Mouse (Mus musculus): Measurements from ENCODE around the gene Scaf11. TPM values are rescaled to one million over a fixed set of nuclear protein-coding genes. Genes with fewer than 3 reads are reported as not detected.
A peak's percentile ranks its signal among the peaks of the same experiment; 100 is the strongest.

Gene Scaf11
- polyA plus RNA-seq, 1 experiment from 2014 or later = 84.6 TPM

GRCm38 (mm10) chr15:96407151-96407550 is 53.5 kb downstream of the Scaf11 start:
- 75% methylated on average over 2 of the region's 2 CpGs for WGBS
- Histone ChIP-seq H3K27ac (ENCODE audit: low read length) (no peak overlapping the region), H3K9me3 (ENCODE audit: low read length) (no peaks in the 10 kb centered on the region), H3K4me2 (replicated peaks; ENCODE audit: low read depth, low read length) (no peak overlapping the region), H3K36me3 (ENCODE audit: insufficient read depth, low read length) (peaks cover 32% of the 10 kb centered on the region; the same call in 1 of the 2 replicates), H3K4me1 (ENCODE audit: insufficient read depth, low read length) (no peaks in the 10 kb centered on the region), H3K4me3 (ENCODE audit: low read length) (no peak overlapping the region), H3K9ac (replicated peaks; ENCODE audit: low read length) (no peak overlapping the region), H3K27me3 (ENCODE audit: insufficient read depth, low read length) (no peaks in the 10 kb centered on the region)
- ATAC-seq (ENCODE audit: low FRiP score, low TSS enrichment) = no peak

GRCm38 (mm10) chr15:96406253-96406652 is 54.4 kb downstream of the Scaf11 start:
- Histone ChIP-seq H3K4me3 (ENCODE audit: low read length) (no peak overlapping the region), H3K27me3 (ENCODE audit: insufficient read depth, low read length) (no peaks in the 10 kb centered on the region), H3K27ac (ENCODE audit: low read length) (no peak overlapping the region), H3K4me2 (replicated peaks; ENCODE audit: low read depth, low read length) (no peak overlapping the region), H3K36me3 (ENCODE audit: insufficient read depth, low read length) (peaks cover 33% of the 10 kb centered on the region; the same call in 1 of the 2 replicates), H3K9ac (replicated peaks; ENCODE audit: low read length) (no peak overlapping the region), H3K9me3 (ENCODE audit: low read length) (no peaks in the 10 kb centered on the region), H3K4me1 (ENCODE audit: insufficient read depth, low read length) (no peaks in the 10 kb centered on the region)
- peak; percentile 27; the same call in 1 of the 2 replicates for ATAC-seq (ENCODE audit: low FRiP score, low TSS enrichment)
- 81% methylated on average over 4 of the region's 4 CpGs for WGBS

- 82% methylated on average over 5 of the region's 5 CpGs for WGBS
- H3K27me3 ChIP-seq (ENCODE audit: insufficient read depth, low read length) = no peaks in the 10 kb centered on the region
- H3K27ac ChIP-seq (ENCODE audit: low read length) = no peak overlapping the region
- no peaks in the 10 kb centered on the region for H3K4me1 ChIP-seq (ENCODE audit: insufficient read depth, low read length)
- no peak overlapping the region for H3K4me3 ChIP-seq (ENCODE audit: low read length)
- no peaks in the 10 kb centered on the region for H3K9me3 ChIP-seq (ENCODE audit: low read length)
- no peak overlapping the region for H3K9ac ChIP-seq (replicated peaks; ENCODE audit: low read length)
- peaks cover 32% of the 10 kb centered on the region; the same call in 1 of the 2 replicates for H3K36me3 ChIP-seq (ENCODE audit: insufficient read depth, low read length)
- H3K4me2 ChIP-seq (replicated peaks; ENCODE audit: low read depth, low read length) = no peak overlapping the region
- no peak for ATAC-seq (ENCODE audit: low FRiP score, low TSS enrichment)
These were observed 55.1 kb downstream of the Scaf11 start for GRCm38 (mm10) chr15:96405548-96405947.

GRCm38 (mm10) chr15:96398333-96398732 is 62.3 kb downstream of the Scaf11 start:
- Histone ChIP-seq H3K4me3 (ENCODE audit: low read length) (no peak overlapping the region), H3K9me3 (ENCODE audit: low read length) (no peaks in the 10 kb centered on the region), H3K27ac (ENCODE audit: low read length) (no peak overlapping the region), H3K9ac (replicated peaks; ENCODE audit: low read length) (no peak overlapping the region), H3K4me2 (replicated peaks; ENCODE audit: low read depth, low read length) (no peak overlapping the region), H3K27me3 (ENCODE audit: insufficient read depth, low read length) (no peaks in the 10 kb centered on the region), H3K4me1 (ENCODE audit: insufficient read depth, low read length) (0 out of 2 replicates have a peak, but pooled peaks cover 6% of the 10 kb centered on the region), H3K36me3 (ENCODE audit: insufficient read depth, low read length) (peaks cover 48% of the 10 kb centered on the region)
- ATAC-seq (ENCODE audit: low FRiP score, low TSS enrichment) = no peak
- 90% methylated on average over 10 of the region's 10 CpGs for WGBS

- Histone ChIP-seq H3K4me2 (replicated peaks; ENCODE audit: low read depth, low read length) (no peak overlapping the region), H3K9ac (replicated peaks; ENCODE audit: low read length) (no peak overlapping the region), H3K36me3 (ENCODE audit: insufficient read depth, low read length) (peaks cover 48% of the 10 kb centered on the region), H3K27me3 (ENCODE audit: insufficient read depth, low read length) (no peaks in the 10 kb centered on the region), H3K9me3 (ENCODE audit: low read length) (no peaks in the 10 kb centered on the region), H3K4me1 (ENCODE audit: insufficient read depth, low read length) (0 out of 2 replicates have a peak, but pooled peaks cover 6% of the 10 kb centered on the region), H3K4me3 (ENCODE audit: low read length) (no peak overlapping the region), H3K27ac (ENCODE audit: low read length) (no peak overlapping the region)
- no peak for ATAC-seq (ENCODE audit: low FRiP score, low TSS enrichment)
- WGBS = 88% methylated on average over 8 of the region's 8 CpGs
These were observed 63.9 kb downstream of the Scaf11 start for GRCm38 (mm10) chr15:96396641-96397344.

- Histone ChIP-seq H3K4me1 (ENCODE audit: insufficient read depth, low read length) (0 out of 2 replicates have a peak, but pooled peaks cover 1% of the 10 kb centered on the region), H3K36me3 (ENCODE audit: insufficient read depth, low read length) (peaks cover 54% of the 10 kb centered on the region), H3K9me3 (ENCODE audit: low read length) (no peaks in the 10 kb centered on the region), H3K27me3 (ENCODE audit: insufficient read depth, low read length) (no peaks in the 10 kb centered on the region), H3K9ac (replicated peaks; ENCODE audit: low read length) (no peak overlapping the region), H3K27ac (ENCODE audit: low read length) (no peak overlapping the region), H3K4me3 (ENCODE audit: low read length) (no peak overlapping the region), H3K4me2 (replicated peaks; ENCODE audit: low read depth, low read length) (no peak overlapping the region)
- WGBS = 96% methylated on average over 6 of the region's 6 CpGs
- ATAC-seq (ENCODE audit: low FRiP score, low TSS enrichment) = no peak
These were observed 65.6 kb downstream of the Scaf11 start for GRCm38 (mm10) chr15:96395071-96395470.

GRCm38 (mm10) chr15:96392878-96393277 is 67.8 kb downstream of the Scaf11 start:
- WGBS = 92% methylated on average over 3 of the region's 3 CpGs
- H3K36me3 ChIP-seq (ENCODE audit: insufficient read depth, low read length) = peaks cover 57% of the 10 kb centered on the region

GRCm38 (mm10) chr15:96388565-96388964 is 72.1 kb downstream of the Scaf11 start:
- H3K36me3 ChIP-seq (ENCODE audit: insufficient read depth, low read length) = peaks cover 44% of the 10 kb centered on the region
- H3K9ac ChIP-seq (replicated peaks; ENCODE audit: low read length) = no peak overlapping the region
- no peaks in the 10 kb centered on the region for H3K27me3 ChIP-seq (ENCODE audit: insufficient read depth, low read length)
- H3K4me2 ChIP-seq (replicated peaks; ENCODE audit: low read depth, low read length) = no peak overlapping the region
- H3K9me3 ChIP-seq (ENCODE audit: low read length) = no peaks in the 10 kb centered on the region
- H3K27ac ChIP-seq (ENCODE audit: low read length) = no peak overlapping the region
- H3K4me1 ChIP-seq (ENCODE audit: insufficient read depth, low read length) = no peaks in the 10 kb centered on the region
- peak; percentile 81; the same call in 1 of the 2 replicates for ATAC-seq (ENCODE audit: low FRiP score, low TSS enrichment)
- H3K4me3 ChIP-seq (ENCODE audit: low read length) = no peak overlapping the region
- 74% methylated on average over 1 of the region's 1 CpGs for WGBS

More at GRCm38 (mm10) chr15:96392878-96393277, 67.8 kb downstream of the Scaf11 start:
- Histone ChIP-seq H3K27ac (ENCODE audit: low read length) (no peak overlapping the region), H3K9me3 (ENCODE audit: low read length) (no peaks in the 10 kb centered on the region), H3K4me1 (ENCODE audit: insufficient read depth, low read length) (no peaks in the 10 kb centered on the region), H3K4me2 (replicated peaks; ENCODE audit: low read depth, low read length) (no peak overlapping the region), H3K27me3 (ENCODE audit: insufficient read depth, low read length) (no peaks in the 10 kb centered on the region), H3K9ac (replicated peaks; ENCODE audit: low read length) (no peak overlapping the region), H3K4me3 (ENCODE audit: low read length) (no peak overlapping the region)
- no peak for ATAC-seq (ENCODE audit: low FRiP score, low TSS enrichment)

- Histone ChIP-seq H3K27ac (ENCODE audit: low read length) (no peak overlapping the region), H3K9me3 (ENCODE audit: low read length) (no peaks in the 10 kb centered on the region), H3K27me3 (ENCODE audit: insufficient read depth, low read length) (no peaks in the 10 kb centered on the region), H3K4me1 (ENCODE audit: insufficient read depth, low read length) (no peaks in the 10 kb centered on the region), H3K36me3 (ENCODE audit: insufficient read depth, low read length) (peaks cover 41% of the 10 kb centered on the region), H3K4me2 (replicated peaks; ENCODE audit: low read depth, low read length) (no peak overlapping the region), H3K9ac (replicated peaks; ENCODE audit: low read length) (no peak overlapping the region), H3K4me3 (ENCODE audit: low read length) (no peak overlapping the region)
- 86% methylated on average over 11 of the region's 11 CpGs for WGBS
- no peak for ATAC-seq (ENCODE audit: low FRiP score, low TSS enrichment)
These were observed 78.4 kb downstream of the Scaf11 start for GRCm38 (mm10) chr15:96382223-96382622.

- Histone ChIP-seq H3K9me3 (ENCODE audit: low read length) (no peaks in the 10 kb centered on the region), H3K4me3 (ENCODE audit: low read length) (no peak overlapping the region), H3K9ac (replicated peaks; ENCODE audit: low read length) (no peak overlapping the region), H3K27ac (ENCODE audit: low read length) (no peak overlapping the region), H3K36me3 (ENCODE audit: insufficient read depth, low read length) (peaks cover 25% of the 10 kb centered on the region), H3K4me1 (ENCODE audit: insufficient read depth, low read length) (no peaks in the 10 kb centered on the region), H3K27me3 (ENCODE audit: insufficient read depth, low read length) (no peaks in the 10 kb centered on the region), H3K4me2 (replicated peaks; ENCODE audit: low read depth, low read length) (no peak overlapping the region)
- 87% methylated on average over 7 of the region's 7 CpGs for WGBS
- ATAC-seq (ENCODE audit: low FRiP score, low TSS enrichment) = no peak
These were observed 82.9 kb downstream of the Scaf11 start for GRCm38 (mm10) chr15:96377701-96378100.
